Mouse (Mus musculus) myocyte (in vitro differentiated cells): Measurements from ENCODE around the gene Krtap10-4.

Experiments
- CEBPB ChIP-seq: IDR thresholded peaks from 2 replicates; pipeline ENCODE4 v1.6.1; 2011; ENCODE audit warnings: mild to moderate bottlenecking, moderate library complexity; ENCODE audit not compliant: poor library complexity, insufficient read depth, severe bottlenecking
- E2F4 ChIP-seq: IDR thresholded peaks from one replicate; pipeline ENCODE4 v1.6.1; 2011; ENCODE audit warnings: mild to moderate bottlenecking, control low read depth, moderate library complexity; ENCODE audit not compliant: insufficient read depth
- MYOD1 ChIP-seq, 3 experiments: IDR thresholded peaks; one replicate each; pipeline ENCODE4 v1.6.1; 2011; ENCODE audit warnings: control low read depth in 2 of 3, low read depth in 2 of 3, mild to moderate bottlenecking in 2 of 3, moderate library complexity in 1 of 3; ENCODE audit not compliant: insufficient read length in 2 of 3, control insufficient read depth in 1 of 3
- POLR2A ChIP-seq: IDR thresholded peaks from one replicate; pipeline ENCODE4 v1.6.1; 2011; ENCODE audit warnings: low read depth, mild to moderate bottlenecking, control low read depth, moderate library complexity; ENCODE audit not compliant: insufficient read length
- TCF12 ChIP-seq: IDR thresholded peaks from one replicate; pipeline ENCODE4 v1.6.1; 2011; ENCODE audit warnings: mild to moderate bottlenecking, control low read depth; ENCODE audit not compliant: poor library complexity, insufficient read depth, severe bottlenecking
- TCF3 ChIP-seq: IDR thresholded peaks from one replicate; pipeline ENCODE4 v1.6.1; 2011; ENCODE audit warnings: low read depth, control low read depth; ENCODE audit not compliant: insufficient read length

DNA sequence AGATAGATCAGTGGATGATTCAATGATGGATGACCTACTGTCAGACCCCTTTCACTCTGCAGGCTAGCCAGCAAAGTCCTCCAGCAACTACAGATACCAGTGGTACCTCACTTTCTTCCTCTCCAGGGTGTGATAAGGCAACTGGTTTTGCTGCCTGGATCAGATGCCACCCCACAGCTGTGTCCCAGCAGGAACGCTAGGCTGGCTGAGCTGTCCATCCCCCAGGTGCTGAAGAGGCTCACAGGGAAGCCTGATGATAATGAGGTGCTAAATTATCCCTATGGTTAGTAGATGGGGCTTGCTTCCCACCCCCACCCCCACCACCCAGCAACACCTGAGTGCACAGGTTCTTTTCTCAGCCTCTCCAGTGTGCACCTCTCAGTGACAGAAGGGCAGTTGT lies 40.7 kb upstream of the Krtap10-4 start:
- TF ChIP-seq CEBPB (no peak), TCF12 (no peak), POLR2A (no peak), MYOD1 (IDR thresholded peaks at IDR 0.05; ENCODE audit: control insufficient read depth in 1 of 3, insufficient read length in 2 of 3, low read depth in 2 of 3) (no peak), TCF3 (no peak), E2F4 (no peak)
